7 mouse cellular contexts compared by ENCODE assay signal in the genomic region with DNA sequence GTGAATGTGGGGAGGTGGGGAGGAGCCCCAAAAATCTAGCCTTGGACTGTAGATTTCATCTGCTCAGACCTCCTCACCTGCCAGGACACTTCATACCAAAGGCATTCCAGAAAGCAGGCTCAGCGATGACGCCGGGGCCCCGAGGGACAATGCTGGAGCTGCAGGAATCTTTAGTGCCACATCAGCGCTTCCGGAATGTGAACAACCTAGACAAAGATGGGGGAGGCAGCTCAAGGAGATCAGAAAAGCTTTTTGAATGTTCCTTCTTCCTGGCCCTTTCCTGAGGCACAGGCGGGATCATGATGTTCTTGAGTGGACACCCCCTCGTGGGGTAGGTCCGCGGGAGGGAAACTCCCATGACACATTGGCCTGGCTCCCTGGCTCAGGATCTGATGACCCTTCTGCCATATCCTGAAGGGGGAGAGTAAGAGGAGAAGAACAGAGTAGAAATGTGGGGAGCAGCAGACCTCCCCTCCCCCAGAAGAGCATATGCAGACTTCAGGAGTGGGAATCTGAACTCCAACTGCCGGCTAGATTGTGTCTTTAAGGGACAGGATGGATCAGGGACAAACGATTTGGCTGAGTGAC. TPM values are rescaled to one million over a fixed set of nuclear protein-coding genes. Genes with fewer than 3 reads are reported as not detected.
DNase-seq lines count a peak whose midpoint lies in the region; ATAC-seq and TF ChIP-seq lines count a peak whose summit lies in the region.

No protein-coding gene starts in this region.

- DNase-seq in brain, embryonic 14.5 days (ENCODE audit: low read depth), result peak; percentile 52
- peak; percentile 64 for DNase-seq in lung, postnatal 0 days (ENCODE audit: low spot score)
- no peak for DNase-seq in MN1 (ENCODE audit: low spot score)
- DNase-seq in right cerebral cortex, postnatal 14 days, result no peak
- no peak for DNase-seq in adrenal gland, postnatal 25 days

- no peak for TF ChIP-seq POLR2A in ES-Bruce4 (IDR thresholded peaks at IDR 0.05; ENCODE audit: insufficient read depth, low read length)
- TF ChIP-seq POLR2A in brain, embryonic 14.5 days (IDR thresholded peaks at IDR 0.05; ENCODE audit: borderline replicate concordance, extremely low read depth, insufficient read depth, insufficient read length, poor library complexity, severe bottlenecking), result no peak

- no peak overlapping the region for H3K27ac ChIP-seq in ES-Bruce4 (ENCODE audit: insufficient read depth, low read length)
- H3K27ac ChIP-seq in hindbrain, embryonic 12.5 days, result peak overlapping the region; percentile 86; the same call in 1 of the 2 replicates
- peak overlapping the region; percentile 64 for H3K27ac ChIP-seq in lung, postnatal 0 days (ENCODE audit: low read length)

- TF ChIP-seq EP300 in ES-Bruce4 (IDR thresholded peaks at IDR 0.05; ENCODE audit: insufficient read depth, low read depth, low read length), result peak; percentile 55; the same call in 1 of the 2 replicates
- peak; percentile 87 for TF ChIP-seq EP300 in lung, postnatal 0 days (IDR thresholded peaks at IDR 0.05)

- no peak overlapping the region for H3K9ac ChIP-seq in ES-Bruce4 (ENCODE audit: low read depth, poor library complexity, severe bottlenecking)
- H3K9ac ChIP-seq in hindbrain, embryonic 12.5 days, result no peak overlapping the region
- no peak overlapping the region for H3K9ac ChIP-seq in lung, postnatal 0 days (replicated peaks; ENCODE audit: low read depth)

- no peaks in the 10 kb centered on the region for H3K9me3 ChIP-seq in ES-Bruce4 (replicated peaks; ENCODE audit: control insufficient read depth, insufficient read depth, low read length, poor library complexity, severe bottlenecking)
- H3K9me3 ChIP-seq in hindbrain, embryonic 12.5 days (replicated peaks), result no peaks in the 10 kb centered on the region
- H3K9me3 ChIP-seq in lung, postnatal 0 days (ENCODE audit: low read length), result no peaks in the 10 kb centered on the region

- H3K4me2 ChIP-seq in hindbrain, embryonic 12.5 days (replicated peaks), result no peak overlapping the region
- no peak overlapping the region for H3K4me2 ChIP-seq in lung, postnatal 0 days (replicated peaks; ENCODE audit: low read depth, low read length)

- H3K27me3 ChIP-seq in ES-Bruce4 (ENCODE audit: control insufficient read depth, insufficient read depth, low read length, poor library complexity, severe bottlenecking), result no peaks in the 10 kb centered on the region
- no peaks in the 10 kb centered on the region for H3K27me3 ChIP-seq in hindbrain, embryonic 12.5 days
- H3K27me3 ChIP-seq in lung, postnatal 0 days (replicated peaks; ENCODE audit: insufficient read depth, low read length), result no peaks in the 10 kb centered on the region

- no peak for TF ChIP-seq CTCF in ES-Bruce4 (IDR thresholded peaks at IDR 0.05; ENCODE audit: low read depth, low read length)
- no peak for TF ChIP-seq CTCF in brain, embryonic 14.5 days (IDR thresholded peaks at IDR 0.05; ENCODE audit: borderline replicate concordance, extremely low read depth, insufficient read depth, insufficient read length)
- no peak for TF ChIP-seq CTCF in lung, postnatal 0 days (IDR thresholded peaks at IDR 0.05)

- H3K4me3 ChIP-seq in ES-Bruce4 (ENCODE audit: low read depth, low read length), result no peak overlapping the region
- H3K4me3 ChIP-seq in hindbrain, embryonic 12.5 days, result no peak overlapping the region
- H3K4me3 ChIP-seq in lung, postnatal 0 days (ENCODE audit: low read depth, low read length), result no peak overlapping the region

- peaks cover 2% of the 10 kb centered on the region; the same call in 1 of the 2 replicates for H3K36me3 ChIP-seq in ES-Bruce4 (ENCODE audit: control insufficient read depth, insufficient read depth, low read length, poor library complexity, severe bottlenecking)
- peaks cover 17% of the 10 kb centered on the region; the same call in 1 of the 2 replicates for H3K36me3 ChIP-seq in hindbrain, embryonic 12.5 days
- H3K36me3 ChIP-seq in lung, postnatal 0 days (ENCODE audit: insufficient read depth, low read length), result peaks cover 20% of the 10 kb centered on the region

- WGBS in hindbrain, embryonic 12.5 days, result 34% methylated on average over 12 of the region's 12 CpGs
- 24% methylated on average over 12 of the region's 12 CpGs for WGBS in lung, postnatal 0 days

- no peak for ATAC-seq in hindbrain, embryonic 12.5 days (ENCODE audit: low FRiP score)
- peak; percentile 61 for ATAC-seq in lung, postnatal 0 days

- H3K4me1 ChIP-seq in ES-Bruce4 (ENCODE audit: control insufficient read depth, insufficient read depth, low read length), result peaks cover 14% of the 10 kb centered on the region
- H3K4me1 ChIP-seq in hindbrain, embryonic 12.5 days, result peaks cover 56% of the 10 kb centered on the region
- H3K4me1 ChIP-seq in lung, postnatal 0 days (ENCODE audit: insufficient read depth, low read depth, low read length), result peaks cover 35% of the 10 kb centered on the region

RNA-seq across cellular contexts. Expression of a gene that starts 19.5 kb away (rescaled TPM):
- 20.0 and 21.7 TPM in 2 replicates for polyA plus RNA-seq in ES-Bruce4 (2011; ENCODE audit: insufficient read depth, insufficient read length, low read depth, missing spikeins)
- polyA plus RNA-seq in brain, embryonic 14.5 days (2012; rRNA removed), result 22.3 and 23.7 TPM in 2 replicates
- 29.7 and 30.0 TPM in 2 replicates for polyA plus RNA-seq in hindbrain, embryonic 12.5 days (2016; fragmentation: Nextera tagmentation; extraction: Ambion mirVana)
- polyA plus RNA-seq in lung, postnatal 0 days (2015; fragmentation: Nextera tagmentation; extraction: Ambion mirVana), result 11.9 and 12.1 TPM in 2 replicates
- 2.4 and 4.8 TPM in 2 replicates for total RNA-seq in adrenal gland, postnatal 25 days (2021)

RNA-seq across cellular contexts. Expression of a gene that starts 37.0 kb away (rescaled TPM):
- polyA plus RNA-seq in ES-Bruce4 (2011; ENCODE audit: insufficient read depth, insufficient read length, low read depth, missing spikeins), result 0.60 and 0.72 TPM in 2 replicates
- 5.7 and 8.1 TPM in 2 replicates for polyA plus RNA-seq in brain, embryonic 14.5 days (2012; rRNA removed)
- polyA plus RNA-seq in hindbrain, embryonic 12.5 days (2016; fragmentation: Nextera tagmentation; extraction: Ambion mirVana), result 5.1 and 5.3 TPM in 2 replicates
- polyA plus RNA-seq in lung, postnatal 0 days (2015; fragmentation: Nextera tagmentation; extraction: Ambion mirVana), result 4.1 and 4.4 TPM in 2 replicates
- 116 and 153 TPM in 2 replicates for total RNA-seq in adrenal gland, postnatal 25 days (2021)

RNA-seq across cellular contexts. Expression of a gene that starts 55.6 kb away (rescaled TPM):
- polyA plus RNA-seq in ES-Bruce4 (2011; ENCODE audit: insufficient read depth, insufficient read length, low read depth, missing spikeins), result 11.0 and 11.1 TPM in 2 replicates
- 53.1 and 74.0 TPM in 2 replicates for polyA plus RNA-seq in brain, embryonic 14.5 days (2012; rRNA removed)
- polyA plus RNA-seq in hindbrain, embryonic 12.5 days (2016; fragmentation: Nextera tagmentation; extraction: Ambion mirVana), result 36.3 and 37.8 TPM in 2 replicates
- 28.8 and 37.2 TPM in 2 replicates for polyA plus RNA-seq in lung, postnatal 0 days (2015; fragmentation: Nextera tagmentation; extraction: Ambion mirVana)
- 8.4 and 8.6 TPM in 2 replicates for total RNA-seq in adrenal gland, postnatal 25 days (2021)

Comparison
In these comparisons a context has a peak if more than half of its experiments do, and no peak if none do; other contexts are left out.
1. DNase-seq: peak in brain, embryonic 14.5 days (single experiment) and lung, postnatal 0 days (single experiment); none in MN1 (single experiment), right cerebral cortex, postnatal 14 days (single experiment) and adrenal gland, postnatal 25 days (single experiment).